Mouse (Mus musculus) heart, embryonic 16.5 days (tissue): ENCODE measurements around the gene Ppfia3. TPM values are rescaled to one million over a fixed set of nuclear protein-coding genes. Genes with fewer than 3 reads are reported as not detected.

Experiments used
- ATAC-seq: fragments of 200-750 bp; cut with Nextera tagmentation; replicated peaks from 2 replicates; pipeline ENCODE4 v1.8.0; 2017; ENCODE audit warnings: moderate number of reproducible peaks; ENCODE audit not compliant: insufficient read depth, low FRiP score; ENCODE audit errors: extremely low read depth
- H3K27ac ChIP-seq: fragments of 300-500 bp; sonication (generic); 2 replicates; pipeline ENCODE4 v1.5.1; 2014; ENCODE audit warnings: mild to moderate bottlenecking, low read length, control low read depth, moderate library complexity
- H3K27me3 ChIP-seq: fragments of 300-500 bp; sonication (generic); 2 replicates; pipeline ENCODE4 v1.6.1; 2014; ENCODE audit warnings: low read length, mixed read lengths; ENCODE audit not compliant: control insufficient read depth, insufficient read depth
- H3K36me3 ChIP-seq: fragments of 300-500 bp; sonication (generic); 2 replicates; pipeline ENCODE4 v1.6.1; 2014; ENCODE audit not compliant: control insufficient read depth, insufficient read depth
- H3K4me1 ChIP-seq: fragments of 300-500 bp; sonication (generic); 2 replicates; pipeline ENCODE4 v1.6.1; 2014; ENCODE audit warnings: low read length, mixed read lengths; ENCODE audit not compliant: control insufficient read depth, insufficient read depth
- H3K4me2 ChIP-seq: fragments of 300-500 bp; sonication (generic); 2 replicates; pipeline ENCODE4 v1.6.1; 2014; ENCODE audit warnings: low read depth, mild to moderate bottlenecking, control low read depth, low read length
- H3K4me3 ChIP-seq: fragments of 300-500 bp; sonication (generic); 2 replicates; pipeline ENCODE4 v1.5.1; 2014; ENCODE audit warnings: mild to moderate bottlenecking, control low read depth, low read length
- H3K9ac ChIP-seq: fragments of 300-500 bp; sonication (generic); 2 replicates; pipeline ENCODE4 v1.6.1; 2014; ENCODE audit warnings: low read length, control low read depth
- H3K9me3 ChIP-seq: fragments of 300-500 bp; sonication (generic); replicated peaks from 2 replicates; pipeline ENCODE4 v1.6.1; 2016; ENCODE audit warnings: low read length; ENCODE audit not compliant: control insufficient read depth
- WGBS: fragments of 180-500 bp; shearing (Covaris S2); extraction: QIAGEN DNeasy Blood & Tissue Kit; methylation state at CpG from one replicate; pipeline ENCODE4 v1.1.7; 2014; 5-methylcytosine and 5-hydroxymethylcytosine counted together
- polyA plus RNA-seq: library from polyadenylated mRNA; unstranded; fragments of >200 nt; fragmentation: Nextera tagmentation; extraction: Ambion mirVana; gene quantifications from 2 replicates; pipeline ENCODE4 v1.2.1, GENCODE M21; 2015

The Ppfia3 gene
- polyA plus RNA-seq, 1 experiment from 2014 or later = 1.5 TPM

GRCm38 (mm10) chr7:45297563-45297962 is 69.3 kb downstream of the Ppfia3 start:
- Histone ChIP-seq H3K27ac (no peak overlapping the region), H3K9ac (no peak overlapping the region), H3K4me1 (no peaks in the 10 kb centered on the region; the same call in 1 of the 2 replicates), H3K9me3 (no peaks in the 10 kb centered on the region), H3K27me3 (no peaks in the 10 kb centered on the region), H3K36me3 (no peaks in the 10 kb centered on the region), H3K4me3 (no peak overlapping the region), H3K4me2 (no peak overlapping the region)
- WGBS = 65% methylated on average over 3 of the region's 3 CpGs
- ATAC-seq = no peak

- 89% methylated on average over 1 of the region's 1 CpGs for WGBS
- no peaks in the 10 kb centered on the region for H3K36me3 ChIP-seq
- ATAC-seq = no peak
- no peak overlapping the region for H3K27ac ChIP-seq
- no peaks in the 10 kb centered on the region for H3K27me3 ChIP-seq
- no peaks in the 10 kb centered on the region for H3K9me3 ChIP-seq
- H3K4me2 ChIP-seq = no peak overlapping the region
- no peaks in the 10 kb centered on the region; the same call in 1 of the 2 replicates for H3K4me1 ChIP-seq
- H3K4me3 ChIP-seq = no peak overlapping the region
- no peak overlapping the region for H3K9ac ChIP-seq
Observed at GRCm38 (mm10) chr7:45296626-45297025, 70.2 kb downstream of the Ppfia3 start.

Other genes with a start within 250 kb of the Ppfia3 start
- gene Rps11, start 242.6 kb downstream of the Ppfia3 start, polyA plus RNA-seq = 809 and 812 TPM in 2 replicates
- 684 and 727 TPM in 2 replicates for gene Rpl13a, start 238.3 kb downstream of the Ppfia3 start, polyA plus RNA-seq
- 0.34 TPM in 1 of 2 replicates, not detected in the other for gene Gm45713, start 230.8 kb downstream of the Ppfia3 start, polyA plus RNA-seq
- gene Flt3l, start 230.6 kb downstream of the Ppfia3 start, polyA plus RNA-seq = 2.3 and 2.8 TPM in 2 replicates
- gene Pih1d1, start 212.7 kb downstream of the Ppfia3 start, polyA plus RNA-seq = 76.8 and 82.5 TPM in 2 replicates
- gene Aldh16a1, start 212.4 kb downstream of the Ppfia3 start, polyA plus RNA-seq = 33.9 and 38.2 TPM in 2 replicates
- 3.6 and 4.7 TPM in 2 replicates for gene Slc17a7, start 203.1 kb downstream of the Ppfia3 start, polyA plus RNA-seq
- gene Gfy, start 187.4 kb downstream of the Ppfia3 start, polyA plus RNA-seq = not detected in 2 replicates
- gene Pth2, start 186.0 kb downstream of the Ppfia3 start, polyA plus RNA-seq = 0.42 TPM in 1 of 2 replicates, not detected in the other
- gene Ccdc155, start 162.1 kb downstream of the Ppfia3 start, polyA plus RNA-seq = 0.58 and 0.75 TPM in 2 replicates
- gene Dkkl1, start 154.9 kb downstream of the Ppfia3 start, polyA plus RNA-seq = 1.2 and 1.4 TPM in 2 replicates
- 88.0 and 92.4 TPM in 2 replicates for gene Tead2, start 151.3 kb downstream of the Ppfia3 start, polyA plus RNA-seq
- 5.0 and 9.2 TPM in 2 replicates for gene Cd37, start 127.9 kb downstream of the Ppfia3 start, polyA plus RNA-seq
- gene Slc6a16, start 125.9 kb downstream of the Ppfia3 start, polyA plus RNA-seq = 0.09 TPM in 1 of 2 replicates, not detected in the other
- not detected in 2 replicates for gene Slc6a21, start 89.5 kb downstream of the Ppfia3 start, polyA plus RNA-seq
- gene Trpm4, start 33.2 kb downstream of the Ppfia3 start, polyA plus RNA-seq = 12.4 and 18.0 TPM in 2 replicates
- 26.6 and 28.7 TPM in 2 replicates for gene Hrc, start 31.7 kb downstream of the Ppfia3 start, polyA plus RNA-seq
- 0.81 and 0.91 TPM in 2 replicates for gene Lin7b, start 3.6 kb upstream of the Ppfia3 start, polyA plus RNA-seq
- gene Snrnp70, start 28.7 kb upstream of the Ppfia3 start, polyA plus RNA-seq = 145 and 161 TPM in 2 replicates
- gene Kcna7, start 38.6 kb upstream of the Ppfia3 start, polyA plus RNA-seq = 0.25 and 0.27 TPM in 2 replicates
- 0.91 and 1.1 TPM in 2 replicates for gene Ntf5, start 46.7 kb upstream of the Ppfia3 start, polyA plus RNA-seq
- 0.46 and 0.51 TPM in 2 replicates for gene Lhb, start 53.8 kb upstream of the Ppfia3 start, polyA plus RNA-seq
- 136 and 141 TPM in 2 replicates for gene Gys1, start 67.8 kb upstream of the Ppfia3 start, polyA plus RNA-seq
- gene Ruvbl2, start 71.1 kb upstream of the Ppfia3 start, polyA plus RNA-seq = 85.1 and 88.3 TPM in 2 replicates
- gene Ftl1, start 92.9 kb upstream of the Ppfia3 start, polyA plus RNA-seq = 3,045 and 3,399 TPM in 2 replicates
- 104 and 107 TPM in 2 replicates for gene Bax, start 99.9 kb upstream of the Ppfia3 start, polyA plus RNA-seq
- gene Tulp2, start 114.9 kb upstream of the Ppfia3 start, polyA plus RNA-seq = 0.35 and 0.71 TPM in 2 replicates
- gene Gm45808, start 119.8 kb upstream of the Ppfia3 start, polyA plus RNA-seq = not detected in 2 replicates
- 3.4 TPM in 2 replicates for gene Dhdh, start 121.8 kb upstream of the Ppfia3 start, polyA plus RNA-seq
- 156 and 160 TPM in 2 replicates for gene Nucb1, start 143.4 kb upstream of the Ppfia3 start, polyA plus RNA-seq
- gene Ppp1r15a, start 159.2 kb upstream of the Ppfia3 start, polyA plus RNA-seq = 25.0 and 27.1 TPM in 2 replicates
- 1.3 and 1.8 TPM in 2 replicates for gene Plekha4, start 159.3 kb upstream of the Ppfia3 start, polyA plus RNA-seq
- 0.66 and 0.87 TPM in 2 replicates for gene Hsd17b14, start 187.9 kb upstream of the Ppfia3 start, polyA plus RNA-seq
- gene Bcat2, start 203.1 kb upstream of the Ppfia3 start, polyA plus RNA-seq = 97.7 and 102 TPM in 2 replicates
- 1.5 and 1.7 TPM in 2 replicates for gene Fgf21, start 248.5 kb upstream of the Ppfia3 start, polyA plus RNA-seq